Mouse (Mus musculus) stomach, embryonic 16.5 days (tissue): ENCODE data around the gene Cldn24. TPM values are rescaled to one million over a fixed set of nuclear protein-coding genes. Genes with fewer than 3 reads are reported as not detected.
A peak's percentile ranks its signal among the peaks of the same experiment; 100 is the strongest.

ENCODE experiments used
- ATAC-seq: fragments of 200-750 bp; cut with Nextera tagmentation; 2 replicates; pipeline ENCODE4 v1.8.0; 2017; ENCODE audit warnings: moderate number of reproducible peaks, moderate TSS enrichment; ENCODE audit not compliant: insufficient read depth, low FRiP score
- H3K27ac ChIP-seq: fragments of 300-500 bp; sonication (generic); 2 replicates; pipeline ENCODE4 v1.5.1; 2014; ENCODE audit warnings: low read length
- H3K27me3 ChIP-seq: fragments of 300-500 bp; sonication (generic); 2 replicates; pipeline ENCODE4 v1.6.1; 2014; ENCODE audit warnings: low read length, control low read depth, mixed read lengths; ENCODE audit not compliant: control insufficient read depth, insufficient read depth
- H3K36me3 ChIP-seq: fragments of 300-500 bp; sonication (generic); 2 replicates; pipeline ENCODE4 v1.6.1; 2014; ENCODE audit warnings: low read length; ENCODE audit not compliant: control insufficient read depth, insufficient read depth
- H3K4me1 ChIP-seq: fragments of 300-500 bp; sonication (generic); 2 replicates; pipeline ENCODE4 v1.6.1; 2014; ENCODE audit warnings: low read length, control low read depth, mixed read lengths; ENCODE audit not compliant: control insufficient read depth, insufficient read depth
- H3K4me2 ChIP-seq: fragments of 300-500 bp; sonication (generic); 2 replicates; pipeline ENCODE4 v1.6.1; 2014; ENCODE audit warnings: low read depth, low read length, mixed read lengths
- H3K4me3 ChIP-seq: fragments of 300-500 bp; sonication (generic); replicated peaks from 2 replicates; pipeline ENCODE4 v1.5.1; 2014; ENCODE audit warnings: mild to moderate bottlenecking, low read length
- H3K9ac ChIP-seq: fragments of 300-500 bp; sonication (generic); 2 replicates; pipeline ENCODE4 v1.6.1; 2014; ENCODE audit warnings: low read length
- H3K9me3 ChIP-seq: fragments of 300-500 bp; sonication (generic); replicated peaks from 2 replicates; pipeline ENCODE4 v1.6.1; 2016; ENCODE audit warnings: low read length, control low read depth; ENCODE audit not compliant: control insufficient read depth
- WGBS: fragments of 180-500 bp; shearing (Covaris S2); extraction: QIAGEN DNeasy Blood & Tissue Kit; methylation state at CpG from one replicate; pipeline ENCODE4 v1.1.7; 2014; 5-methylcytosine and 5-hydroxymethylcytosine counted together
- polyA plus RNA-seq: library from polyadenylated mRNA; unstranded; fragments of >200 nt; fragmentation: Nextera tagmentation; extraction: Ambion mirVana; gene quantifications from 2 replicates; pipeline ENCODE4 v1.2.1, GENCODE M21; 2015

Gene Cldn24
- polyA plus RNA-seq, 1 experiment from 2014 or later = not detected

- no peak for ATAC-seq
- peaks cover 19% of the 10 kb centered on the region for H3K36me3 ChIP-seq
These were observed 24.0 kb downstream of the Cldn24 start for GRCm38 (mm10) chr8:47845956-47846355.

GRCm38 (mm10) chr8:47847161-47847560 lies 25.2 kb downstream of the Cldn24 start:
- Histone ChIP-seq H3K9ac (no peak overlapping the region), H3K36me3 (peaks cover 19% of the 10 kb centered on the region), H3K4me2 (no peak overlapping the region), H3K4me1 (peaks cover 2% of the 10 kb centered on the region; the same call in 1 of the 2 replicates), H3K27ac (no peak overlapping the region), H3K27me3 (no peaks in the 10 kb centered on the region), H3K9me3 (no peaks in the 10 kb centered on the region), H3K4me3 (no peak overlapping the region)
- 93% methylated on average over 14 of the region's 14 CpGs for WGBS
- no peak for ATAC-seq

More at GRCm38 (mm10) chr8:47845956-47846355, 24.0 kb downstream of the Cldn24 start:
- no peaks in the 10 kb centered on the region for H3K27me3 ChIP-seq
- no peak overlapping the region for H3K4me3 ChIP-seq
- H3K9me3 ChIP-seq = no peaks in the 10 kb centered on the region
- 87% methylated on average over 13 of the region's 13 CpGs for WGBS
- no peak overlapping the region for H3K4me2 ChIP-seq
- H3K4me1 ChIP-seq = no peaks in the 10 kb centered on the region
- H3K9ac ChIP-seq = no peak overlapping the region
- H3K27ac ChIP-seq = no peak overlapping the region

GRCm38 (mm10) chr8:47847931-47848330 lies 26.0 kb downstream of the Cldn24 start:
- peaks cover 14% of the 10 kb centered on the region for H3K36me3 ChIP-seq

GRCm38 (mm10) chr8:47849842-47850241 lies 27.9 kb downstream of the Cldn24 start:
- Histone ChIP-seq H3K4me1 (peaks cover 11% of the 10 kb centered on the region), H3K4me3 (no peak overlapping the region), H3K9ac (no peak overlapping the region), H3K27me3 (no peaks in the 10 kb centered on the region), H3K36me3 (peaks cover 19% of the 10 kb centered on the region), H3K27ac (no peak overlapping the region), H3K4me2 (no peak overlapping the region), H3K9me3 (no peaks in the 10 kb centered on the region)
- 80% methylated on average over 8 of the region's 8 CpGs for WGBS
- ATAC-seq = no peak

More at GRCm38 (mm10) chr8:47847931-47848330, 26.0 kb downstream of the Cldn24 start:
- Histone ChIP-seq H3K4me3 (no peak overlapping the region), H3K4me1 (peaks cover 9% of the 10 kb centered on the region), H3K9me3 (no peaks in the 10 kb centered on the region), H3K9ac (no peak overlapping the region), H3K27ac (no peak overlapping the region), H3K27me3 (no peaks in the 10 kb centered on the region), H3K4me2 (no peak overlapping the region)
- 94% methylated on average over 6 of the region's 6 CpGs for WGBS
- ATAC-seq = no peak

GRCm38 (mm10) chr8:47851824-47852502 lies 30.0 kb downstream of the Cldn24 start:
- peak; percentile 89 for ATAC-seq
- H3K27me3 ChIP-seq = no peaks in the 10 kb centered on the region
- 42% methylated on average over 12 of the region's 12 CpGs for WGBS
- H3K9ac ChIP-seq = peak overlapping the region; percentile 37; the same call in 1 of the 2 replicates
- H3K27ac ChIP-seq = peak overlapping the region; percentile 82
- H3K9me3 ChIP-seq = no peaks in the 10 kb centered on the region
- peak overlapping the region; percentile 20; the same call in 1 of the 2 replicates for H3K4me3 ChIP-seq
- peaks cover 24% of the 10 kb centered on the region for H3K36me3 ChIP-seq
- peak overlapping the region; percentile 43 for H3K4me2 ChIP-seq
- H3K4me1 ChIP-seq = peaks cover 11% of the 10 kb centered on the region

- ATAC-seq = no peak
- WGBS = 70% methylated on average over 5 of the region's 5 CpGs
- H3K9me3 ChIP-seq = no peaks in the 10 kb centered on the region
- H3K4me1 ChIP-seq = peaks cover 11% of the 10 kb centered on the region
- no peak overlapping the region for H3K9ac ChIP-seq
- H3K27ac ChIP-seq = peak overlapping the region; percentile 82
- no peak overlapping the region for H3K4me3 ChIP-seq
- no peaks in the 10 kb centered on the region for H3K27me3 ChIP-seq
- peaks cover 21% of the 10 kb centered on the region for H3K36me3 ChIP-seq
- H3K4me2 ChIP-seq = peak overlapping the region; percentile 43; the same call in 1 of the 2 replicates
These were observed 30.8 kb downstream of the Cldn24 start for GRCm38 (mm10) chr8:47852737-47853136.

GRCm38 (mm10) chr8:47853356-47853755 lies 31.4 kb downstream of the Cldn24 start:
- 88% methylated on average over 5 of the region's 5 CpGs for WGBS
- H3K4me1 ChIP-seq = peaks cover 11% of the 10 kb centered on the region
- ATAC-seq = no peak
- no peak overlapping the region for H3K4me3 ChIP-seq
- H3K36me3 ChIP-seq = peaks cover 17% of the 10 kb centered on the region; the same call in 1 of the 2 replicates
- no peaks in the 10 kb centered on the region for H3K9me3 ChIP-seq
- H3K9ac ChIP-seq = no peak overlapping the region
- no peak overlapping the region for H3K27ac ChIP-seq
- H3K27me3 ChIP-seq = no peaks in the 10 kb centered on the region
- no peak overlapping the region for H3K4me2 ChIP-seq

- no peaks in the 10 kb centered on the region for H3K4me1 ChIP-seq
- WGBS = 95% methylated on average over 12 of the region's 12 CpGs
- no peak overlapping the region for H3K9ac ChIP-seq
- no peak overlapping the region for H3K27ac ChIP-seq
- peaks cover 24% of the 10 kb centered on the region for H3K36me3 ChIP-seq
- ATAC-seq = no peak
- H3K4me2 ChIP-seq = no peak overlapping the region
- no peak overlapping the region for H3K4me3 ChIP-seq
- H3K27me3 ChIP-seq = no peaks in the 10 kb centered on the region
- no peaks in the 10 kb centered on the region for H3K9me3 ChIP-seq
These were observed 37.3 kb downstream of the Cldn24 start for GRCm38 (mm10) chr8:47859259-47859658.

GRCm38 (mm10) chr8:47866568-47866967 lies 44.6 kb downstream of the Cldn24 start:
- peaks cover 16% of the 10 kb centered on the region; the same call in 1 of the 2 replicates for H3K36me3 ChIP-seq
- H3K27me3 ChIP-seq = no peaks in the 10 kb centered on the region
- H3K27ac ChIP-seq = no peak overlapping the region
- no peaks in the 10 kb centered on the region for H3K4me1 ChIP-seq
- 85% methylated on average over 8 of the region's 8 CpGs for WGBS
- no peak overlapping the region for H3K9ac ChIP-seq
- no peak for ATAC-seq
- H3K4me3 ChIP-seq = no peak overlapping the region
- H3K9me3 ChIP-seq = no peaks in the 10 kb centered on the region
- H3K4me2 ChIP-seq = no peak overlapping the region
